Mouse (Mus musculus): ENCODE data around the gene Brf1. TPM values are rescaled to one million over a fixed set of nuclear protein-coding genes. Genes with fewer than 3 reads are reported as not detected.

The Brf1 gene
- polyA plus RNA-seq, 1 experiment = 67.1 TPM

- TF ChIP-seq CTCF (IDR thresholded peaks at IDR 0.05; ENCODE audit: borderline replicate concordance, extremely low read depth, insufficient read depth, insufficient read length) (no peak), POLR2A (IDR thresholded peaks at IDR 0.05; ENCODE audit: borderline replicate concordance, extremely low read depth, insufficient read depth, insufficient read length, poor library complexity, severe bottlenecking) (no peak)
- no peak for DNase-seq (ENCODE audit: low read depth)
Measured at GRCm38 (mm10) chr12:112914527-112914926, 86.0 kb downstream of the Brf1 start.

GRCm38 (mm10) chr12:112912951-112913745 lies 87.4 kb downstream of the Brf1 start:
- no peak for TF ChIP-seq CTCF (IDR thresholded peaks at IDR 0.05; ENCODE audit: borderline replicate concordance, extremely low read depth, insufficient read depth, insufficient read length)
- no peak for TF ChIP-seq POLR2A (IDR thresholded peaks at IDR 0.05; ENCODE audit: borderline replicate concordance, extremely low read depth, insufficient read depth, insufficient read length, poor library complexity, severe bottlenecking)
- no peak for DNase-seq (ENCODE audit: low read depth)

GRCm38 (mm10) chr12:112911701-112912100 lies 88.8 kb downstream of the Brf1 start:
- no peak for DNase-seq (ENCODE audit: low read depth)
- TF ChIP-seq POLR2A (IDR thresholded peaks at IDR 0.05; ENCODE audit: borderline replicate concordance, extremely low read depth, insufficient read depth, insufficient read length, poor library complexity, severe bottlenecking) (no peak), CTCF (IDR thresholded peaks at IDR 0.05; ENCODE audit: borderline replicate concordance, extremely low read depth, insufficient read depth, insufficient read length) (no peak)

Other genes starting within 250 kb of the Brf1 start
- gene Pld4, start 240.0 kb downstream of the Brf1 start, polyA plus RNA-seq (2012; rRNA removed) = 6.5 and 6.8 TPM in 2 replicates
- 1.1 and 1.6 TPM in 2 replicates for gene Ahnak2, start 198.0 kb downstream of the Brf1 start, polyA plus RNA-seq (2012; rRNA removed)
- gene Clba1, start 191.8 kb downstream of the Brf1 start, polyA plus RNA-seq (2012; rRNA removed) = 13.6 and 14.7 TPM in 2 replicates
- 42.3 and 71.4 TPM in 2 replicates for gene Cdca4, start 171.3 kb downstream of the Brf1 start, polyA plus RNA-seq (2012; rRNA removed)
- gene Gpr132, start 132.5 kb downstream of the Brf1 start, polyA plus RNA-seq (2012; rRNA removed) = 0.05 and 0.07 TPM in 2 replicates
- 46.1 and 74.7 TPM in 2 replicates for gene Jag2, start 70.9 kb downstream of the Brf1 start, polyA plus RNA-seq (2012; rRNA removed)
- gene Nudt14, start 58.6 kb downstream of the Brf1 start, polyA plus RNA-seq (2012; rRNA removed) = 34.9 and 47.3 TPM in 2 replicates
- gene Btbd6, start 24.2 kb downstream of the Brf1 start, polyA plus RNA-seq (2012; rRNA removed) = 61.4 and 61.7 TPM in 2 replicates
- gene Pacs2, start 13.8 kb upstream of the Brf1 start, polyA plus RNA-seq (2012; rRNA removed) = 81.8 and 109 TPM in 2 replicates
- 0.14 and 0.34 TPM in 2 replicates for gene Tex22, start 73.8 kb upstream of the Brf1 start, polyA plus RNA-seq (2012; rRNA removed)
- 124 and 134 TPM in 2 replicates for gene Mta1, start 97.6 kb upstream of the Brf1 start, polyA plus RNA-seq (2012; rRNA removed)
- gene Crip2, start 139.5 kb upstream of the Brf1 start, polyA plus RNA-seq (2012; rRNA removed) = 303 and 373 TPM in 2 replicates
- 53.9 and 64.2 TPM in 2 replicates for gene Crip1, start 145.6 kb upstream of the Brf1 start, polyA plus RNA-seq (2012; rRNA removed)
- gene Tedc1, start 155.7 kb upstream of the Brf1 start, polyA plus RNA-seq (2012; rRNA removed) = 12.9 and 18.0 TPM in 2 replicates
- 66.9 and 78.8 TPM in 2 replicates for gene Tmem121, start 185.2 kb upstream of the Brf1 start, polyA plus RNA-seq (2012; rRNA removed)

Data from brain, embryonic 14.5 days (tissue).